8 mouse cellular contexts compared by ENCODE assay signal in the genomic region with DNA sequence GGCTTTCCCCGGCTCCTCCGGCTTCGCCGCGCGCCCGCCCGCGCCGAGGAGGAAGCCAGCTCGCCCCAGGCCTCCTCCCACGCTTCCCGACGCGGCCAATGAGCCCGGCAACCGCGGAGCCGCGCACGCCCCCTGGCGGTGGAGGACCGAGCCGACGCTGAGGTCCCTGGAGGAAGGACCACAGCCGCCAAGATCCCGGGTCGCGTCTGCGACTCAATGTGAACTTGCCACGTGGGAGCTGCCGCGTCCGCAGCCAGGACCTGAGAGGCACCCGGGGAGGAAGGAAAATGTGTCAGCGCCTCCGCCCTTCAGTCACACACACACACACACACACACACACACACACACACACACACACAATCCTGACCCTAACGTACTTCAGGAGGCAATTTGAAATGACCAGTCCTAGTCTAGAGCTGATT. TPM values are rescaled to one million over a fixed set of nuclear protein-coding genes. Genes with fewer than 3 reads are reported as not detected.
DNase-seq lines count a peak whose midpoint lies in the region; ATAC-seq and TF ChIP-seq lines count a peak whose summit lies in the region.

A gene (minus strand): TSS at position 158 of the 422 bp plus-strand sequence.

- H3K9me3 ChIP-seq in hindbrain, postnatal 0 days (ENCODE audit: low read length): 0 out of 2 replicates have a peak, but pooled peaks cover 2% of the 10 kb centered on the region

- DNase-seq in WW6 (ENCODE audit: low read depth, low spot score): peak; percentile 79
- peak; percentile 97 to 98 for DNase-seq in cerebellum, postnatal 4 days (ENCODE audit: low spot score in 2 of 2)
- DNase-seq in gastrocnemius, adult 2 months: peak; percentile 97
- DNase-seq in hindbrain, postnatal 0 days (ENCODE audit: low spot score): peak; percentile 96
- peak; percentile 94 to 96 for DNase-seq in left cerebral cortex, adult 2 months (ENCODE audit: extremely low spot score in 1 of 2, low spot score in 2 of 2)
- DNase-seq in right cerebral cortex, adult 2 months (ENCODE audit: low spot score in 2 of 2): peak; percentile 91 to 93
- DNase-seq in urinary bladder, postnatal 25 days (ENCODE audit: low spot score): peak; percentile 99

- peak; percentile 96 for TF ChIP-seq CTCF in gastrocnemius, adult 2 months (IDR thresholded peaks at IDR 0.05)
- TF ChIP-seq CTCF in hindbrain, postnatal 0 days (IDR thresholded peaks at IDR 0.05; ENCODE audit: low read depth): peak; percentile 85
- peak; percentile 96 for TF ChIP-seq CTCF in left cerebral cortex, adult 2 months (IDR thresholded peaks at IDR 0.05)

- H3K9ac ChIP-seq in hindbrain, postnatal 0 days (replicated peaks; ENCODE audit: low read length): peak within 1 kb of the TSS; percentile 86

- intact Hi-C loops in gastrocnemius, adult 2 months (cut with DNase I): loop anchor here (2.0 kb wide), 1 partner anchor 31 kb away; no protein-coding TSS in a partner anchor
- intact Hi-C loops in left cerebral cortex, adult 2 months (cut with DNase I): no loop called here

- H3K27ac ChIP-seq in gastrocnemius, adult 2 months: peak within 1 kb of the TSS; percentile 88
- H3K27ac ChIP-seq in hindbrain, postnatal 0 days: peak within 1 kb of the TSS; percentile 79
- H3K27ac ChIP-seq in left cerebral cortex, adult 2 months: peak within 1 kb of the TSS; percentile 76

- H3K36me3 ChIP-seq in hindbrain, postnatal 0 days (ENCODE audit: insufficient read depth, low read length): no peaks in the 10 kb centered on the region

- H3K27me3 ChIP-seq in hindbrain, postnatal 0 days (ENCODE audit: insufficient read depth, low read length): no peaks in the 10 kb centered on the region

- H3K4me1 ChIP-seq in hindbrain, postnatal 0 days (ENCODE audit: insufficient read depth, low read length): peaks cover 7% of the 10 kb centered on the region

- under 1% methylated on average over 37 of the region's 38 CpGs for WGBS in hindbrain, postnatal 0 days

- peak within 1 kb of the TSS; percentile 62 for H3K4me2 ChIP-seq in hindbrain, postnatal 0 days (ENCODE audit: low read depth, low read length)

- peak within 1 kb of the TSS; percentile 91 for H3K4me3 ChIP-seq in gastrocnemius, adult 2 months
- H3K4me3 ChIP-seq in hindbrain, postnatal 0 days (ENCODE audit: low read length): peak within 1 kb of the TSS; percentile 84
- H3K4me3 ChIP-seq in left cerebral cortex, adult 2 months: peak within 1 kb of the TSS; percentile 83

- peak; percentile 98 for ATAC-seq in hindbrain, postnatal 0 days
- ATAC-seq in megakaryocyte, adult 5-6 weeks (ENCODE audit: poor library complexity, severe bottlenecking): peak; percentile 89

RNA-seq across cellular contexts. Expression of the gene that starts here (rescaled TPM):
- 10 to 100 TPM; 16.3 to 24.0 TPM for total RNA-seq in gastrocnemius, adult 2 months (2021)
- 34.8 and 55.1 TPM in 2 replicates for total RNA-seq in hindbrain, postnatal 0 days (2014; rRNA removed)
- polyA plus RNA-seq in hindbrain, postnatal 0 days (2015; fragmentation: Nextera tagmentation; extraction: Ambion mirVana): 116 and 122 TPM in 2 replicates
- total RNA-seq in left cerebral cortex, adult 2 months (2021): 10 to 100 TPM; 86.8 to 92.8 TPM
- 11.6 and 16.4 TPM in 2 replicates for total RNA-seq in megakaryocyte, adult 5-6 weeks (2015)
- total RNA-seq in megakaryocyte, adult 5-6 weeks (2017): 27.0 and 34.0 TPM in 2 replicates

Comparison
In these comparisons a context has a peak if more than half of its experiments do, and no peak if none do; other contexts are left out.
1. Peak in every context shown above with its lines: DNase-seq, ATAC-seq, H3K4me3 ChIP-seq and H3K27ac ChIP-seq.